Mouse (Mus musculus) neural tube, embryonic 15.5 days (tissue): ENCODE measurements around the gene Mgst2. TPM values are rescaled to one million over a fixed set of nuclear protein-coding genes. Genes with fewer than 3 reads are reported as not detected.
A peak's percentile ranks its signal among the peaks of the same experiment; 100 is the strongest.

Source experiments
- ATAC-seq: fragments of 200-750 bp; cut with Nextera tagmentation; 2 replicates; pipeline ENCODE4 v1.8.0; 2017; ENCODE audit warnings: mild to moderate bottlenecking, moderate TSS enrichment, moderate library complexity; ENCODE audit not compliant: low FRiP score
- H3K27ac ChIP-seq: fragments of 300-500 bp; sonication (generic); replicated peaks from 2 replicates; pipeline ENCODE4 v1.5.1; 2015; ENCODE audit warnings: mild to moderate bottlenecking, inconsistent platforms
- H3K27me3 ChIP-seq: fragments of 300-500 bp; sonication (generic); replicated peaks from 2 replicates; pipeline ENCODE4 v1.6.1; 2015; ENCODE audit warnings: inconsistent platforms
- H3K36me3 ChIP-seq: fragments of 300-500 bp; sonication (generic); 2 replicates; pipeline ENCODE4 v1.6.1; 2015; ENCODE audit warnings: inconsistent platforms
- H3K4me1 ChIP-seq: fragments of 300-500 bp; sonication (generic); 2 replicates; pipeline ENCODE4 v1.6.1; 2015; ENCODE audit warnings: inconsistent platforms
- H3K4me2 ChIP-seq: fragments of 300-500 bp; sonication (generic); 2 replicates; pipeline ENCODE4 v1.6.1; 2015; ENCODE audit warnings: inconsistent platforms, mild to moderate bottlenecking, moderate library complexity
- H3K4me3 ChIP-seq: fragments of 300-500 bp; sonication (generic); replicated peaks from 2 replicates; pipeline ENCODE4 v1.5.1; 2015; ENCODE audit warnings: mild to moderate bottlenecking, inconsistent platforms
- H3K9ac ChIP-seq: fragments of 300-500 bp; sonication (generic); replicated peaks from 2 replicates; pipeline ENCODE4 v1.6.1; 2015; ENCODE audit warnings: mild to moderate bottlenecking, inconsistent platforms
- H3K9me3 ChIP-seq: fragments of 300-500 bp; sonication (generic); replicated peaks from 2 replicates; pipeline ENCODE4 v1.6.1; 2016; ENCODE audit warnings: inconsistent platforms
- WGBS: fragments of 180-500 bp; shearing (Covaris S2); methylation state at CpG from one replicate; pipeline ENCODE4 v1.1.7; 2015; ENCODE audit warnings: mixed read lengths; 5-methylcytosine and 5-hydroxymethylcytosine counted together
- polyA plus RNA-seq: library from polyadenylated mRNA; unstranded; fragments of >200 nt; fragmentation: Nextera tagmentation; extraction: Ambion mirVana; gene quantifications from 2 replicates; pipeline ENCODE4 v1.2.1, GENCODE M21; 2015

Gene Mgst2
- polyA plus RNA-seq, 1 experiment from 2014 or later, result 0.88 TPM

- Histone ChIP-seq H3K27me3 (no peaks in the 10 kb centered on the region), H3K4me2 (no peak overlapping the region), H3K9me3 (no peaks in the 10 kb centered on the region), H3K36me3 (peaks cover 25% of the 10 kb centered on the region), H3K27ac (no peak overlapping the region), H3K4me3 (no peak overlapping the region), H3K9ac (no peak overlapping the region), H3K4me1 (no peaks in the 10 kb centered on the region)
- no peak for ATAC-seq
- 90% methylated on average over 6 of the region's 6 CpGs for WGBS
These were observed 26.2 kb downstream of the Mgst2 start for GRCm38 (mm10) chr3:51686316-51686715.

GRCm38 (mm10) chr3:51686791-51687190 is 26.6 kb downstream of the Mgst2 start:
- Histone ChIP-seq H3K9me3 (no peaks in the 10 kb centered on the region), H3K9ac (no peak overlapping the region), H3K27me3 (no peaks in the 10 kb centered on the region), H3K27ac (no peak overlapping the region), H3K4me1 (no peaks in the 10 kb centered on the region), H3K4me2 (no peak overlapping the region), H3K36me3 (peaks cover 25% of the 10 kb centered on the region), H3K4me3 (no peak overlapping the region)
- WGBS, result 72% methylated on average over 6 of the region's 6 CpGs
- no peak for ATAC-seq

GRCm38 (mm10) chr3:51688725-51689124 is 28.6 kb downstream of the Mgst2 start:
- Histone ChIP-seq H3K27ac (no peak overlapping the region), H3K4me2 (no peak overlapping the region), H3K4me3 (no peak overlapping the region), H3K36me3 (peaks cover 25% of the 10 kb centered on the region), H3K27me3 (no peaks in the 10 kb centered on the region), H3K9me3 (no peaks in the 10 kb centered on the region), H3K4me1 (no peaks in the 10 kb centered on the region), H3K9ac (no peak overlapping the region)
- 92% methylated on average over 8 of the region's 8 CpGs for WGBS
- ATAC-seq, result no peak

- Histone ChIP-seq H3K27me3 (no peaks in the 10 kb centered on the region), H3K9ac (no peak overlapping the region), H3K9me3 (no peaks in the 10 kb centered on the region), H3K36me3 (peaks cover 24% of the 10 kb centered on the region), H3K4me1 (no peaks in the 10 kb centered on the region), H3K4me2 (no peak overlapping the region), H3K4me3 (no peak overlapping the region), H3K27ac (no peak overlapping the region)
- no peak for ATAC-seq
- WGBS, result 77% methylated on average over 10 of the region's 10 CpGs
These were observed 33.0 kb downstream of the Mgst2 start for GRCm38 (mm10) chr3:51693196-51693595.

GRCm38 (mm10) chr3:51694576-51694975 is 34.4 kb downstream of the Mgst2 start:
- Histone ChIP-seq H3K4me2 (no peak overlapping the region), H3K4me1 (peaks cover 1% of the 10 kb centered on the region), H3K27ac (no peak overlapping the region), H3K4me3 (no peak overlapping the region), H3K9me3 (no peaks in the 10 kb centered on the region), H3K9ac (no peak overlapping the region), H3K36me3 (peaks cover 13% of the 10 kb centered on the region), H3K27me3 (no peaks in the 10 kb centered on the region)
- ATAC-seq, result no peak
- 92% methylated on average over 14 of the region's 14 CpGs for WGBS

GRCm38 (mm10) chr3:51695713-51696112 is 35.6 kb downstream of the Mgst2 start:
- ATAC-seq, result no peak
- Histone ChIP-seq H3K27me3 (no peaks in the 10 kb centered on the region), H3K4me3 (no peak overlapping the region), H3K9me3 (no peaks in the 10 kb centered on the region), H3K9ac (no peak overlapping the region), H3K27ac (no peak overlapping the region), H3K4me1 (peaks cover 13% of the 10 kb centered on the region), H3K36me3 (peaks cover 2% of the 10 kb centered on the region; the same call in 1 of the 2 replicates), H3K4me2 (no peak overlapping the region)
- 84% methylated on average over 3 of the region's 3 CpGs for WGBS

- H3K9ac ChIP-seq, result no peak overlapping the region
- 0 out of 2 replicates have a peak, but pooled peaks cover 2% of the 10 kb centered on the region for H3K36me3 ChIP-seq
- no peak overlapping the region for H3K27ac ChIP-seq
- H3K9me3 ChIP-seq, result no peaks in the 10 kb centered on the region
- no peak overlapping the region for H3K4me3 ChIP-seq
- H3K4me1 ChIP-seq, result peaks cover 33% of the 10 kb centered on the region
- H3K27me3 ChIP-seq, result no peaks in the 10 kb centered on the region
- no peak for ATAC-seq
- WGBS, result 91% methylated on average over 3 of the region's 3 CpGs
- H3K4me2 ChIP-seq, result no peak overlapping the region
These were observed 37.8 kb downstream of the Mgst2 start for GRCm38 (mm10) chr3:51697931-51698330.

GRCm38 (mm10) chr3:51700123-51700522 is 40.0 kb downstream of the Mgst2 start:
- Histone ChIP-seq H3K4me2 (peak overlapping the region; percentile 76; the same call in 1 of the 2 replicates), H3K36me3 (0 out of 2 replicates have a peak, but pooled peaks cover 2% of the 10 kb centered on the region), H3K9ac (peak overlapping the region; percentile 53), H3K27ac (peak overlapping the region; percentile 92), H3K9me3 (no peaks in the 10 kb centered on the region), H3K4me3 (no peak overlapping the region), H3K27me3 (no peaks in the 10 kb centered on the region), H3K4me1 (peaks cover 40% of the 10 kb centered on the region)
- no peak for ATAC-seq
- 23% methylated on average over 4 of the region's 4 CpGs for WGBS

GRCm38 (mm10) chr3:51700731-51701280 is 40.6 kb downstream of the Mgst2 start:
- ATAC-seq, result no peak; the same call in 1 of the 2 replicates
- peak overlapping the region; percentile 76 for H3K4me2 ChIP-seq
- peak overlapping the region; percentile 40 for H3K4me3 ChIP-seq
- H3K9me3 ChIP-seq, result no peaks in the 10 kb centered on the region
- H3K36me3 ChIP-seq, result 0 out of 2 replicates have a peak, but pooled peaks cover 2% of the 10 kb centered on the region
- peak overlapping the region; percentile 53; the same call in 1 of the 2 replicates for H3K9ac ChIP-seq
- WGBS, result 18% methylated on average over 15 of the region's 15 CpGs
- peak overlapping the region; percentile 92 for H3K27ac ChIP-seq
- H3K4me1 ChIP-seq, result peaks cover 40% of the 10 kb centered on the region
- H3K27me3 ChIP-seq, result no peaks in the 10 kb centered on the region

GRCm38 (mm10) chr3:51701281-51701751 is 41.2 kb downstream of the Mgst2 start:
- 0 out of 2 replicates have a peak, but pooled peaks cover 2% of the 10 kb centered on the region for H3K36me3 ChIP-seq
- peak overlapping the region; percentile 53 for H3K9ac ChIP-seq
- under 1% methylated on average over 27 of the region's 27 CpGs for WGBS
- H3K4me1 ChIP-seq, result peaks cover 40% of the 10 kb centered on the region
- peak overlapping the region; percentile 92 for H3K27ac ChIP-seq
- H3K27me3 ChIP-seq, result no peaks in the 10 kb centered on the region
- H3K4me2 ChIP-seq, result peak overlapping the region; percentile 76
- no peaks in the 10 kb centered on the region for H3K9me3 ChIP-seq
- H3K4me3 ChIP-seq, result peak overlapping the region; percentile 40
- peak; percentile 94 for ATAC-seq

- WGBS, result 1% methylated on average over 13 of the region's 13 CpGs
- no peaks in the 10 kb centered on the region for H3K27me3 ChIP-seq
- no peaks in the 10 kb centered on the region for H3K9me3 ChIP-seq
- peak; percentile 75 for ATAC-seq
- no peaks in the 10 kb centered on the region for H3K36me3 ChIP-seq
- H3K4me1 ChIP-seq, result peaks cover 40% of the 10 kb centered on the region
- H3K9ac ChIP-seq, result peak overlapping the region; percentile 53
- peak overlapping the region; percentile 76 for H3K4me2 ChIP-seq
- peak overlapping the region; percentile 40 for H3K4me3 ChIP-seq
- H3K27ac ChIP-seq, result peak overlapping the region; percentile 92
These were observed 41.8 kb downstream of the Mgst2 start for GRCm38 (mm10) chr3:51701950-51702349.

GRCm38 (mm10) chr3:51702701-51703286 is 42.6 kb downstream of the Mgst2 start:
- Histone ChIP-seq H3K9ac (no peak overlapping the region), H3K36me3 (no peaks in the 10 kb centered on the region), H3K9me3 (no peaks in the 10 kb centered on the region), H3K27ac (peak overlapping the region; percentile 92), H3K4me2 (no peak overlapping the region), H3K4me1 (peaks cover 40% of the 10 kb centered on the region), H3K27me3 (no peaks in the 10 kb centered on the region), H3K4me3 (no peak overlapping the region)
- no peak for ATAC-seq
- WGBS, result 57% methylated on average over 8 of the region's 8 CpGs
